Mouse (Mus musculus): ENCODE data around the gene Anxa6. TPM values are rescaled to one million over a fixed set of nuclear protein-coding genes. Genes with fewer than 3 reads are reported as not detected.
A peak's percentile ranks its signal among the peaks of the same experiment; 100 is the strongest.
"Not testable (repeated sequence)": the region's sequence is repeated elsewhere in the genome, so short reads cannot be mapped to it uniquely, and the experiment has no call there.

Gene Anxa6
- total RNA-seq, 2 experiments from 2014 or later, result 181 to 222 TPM

DNA sequence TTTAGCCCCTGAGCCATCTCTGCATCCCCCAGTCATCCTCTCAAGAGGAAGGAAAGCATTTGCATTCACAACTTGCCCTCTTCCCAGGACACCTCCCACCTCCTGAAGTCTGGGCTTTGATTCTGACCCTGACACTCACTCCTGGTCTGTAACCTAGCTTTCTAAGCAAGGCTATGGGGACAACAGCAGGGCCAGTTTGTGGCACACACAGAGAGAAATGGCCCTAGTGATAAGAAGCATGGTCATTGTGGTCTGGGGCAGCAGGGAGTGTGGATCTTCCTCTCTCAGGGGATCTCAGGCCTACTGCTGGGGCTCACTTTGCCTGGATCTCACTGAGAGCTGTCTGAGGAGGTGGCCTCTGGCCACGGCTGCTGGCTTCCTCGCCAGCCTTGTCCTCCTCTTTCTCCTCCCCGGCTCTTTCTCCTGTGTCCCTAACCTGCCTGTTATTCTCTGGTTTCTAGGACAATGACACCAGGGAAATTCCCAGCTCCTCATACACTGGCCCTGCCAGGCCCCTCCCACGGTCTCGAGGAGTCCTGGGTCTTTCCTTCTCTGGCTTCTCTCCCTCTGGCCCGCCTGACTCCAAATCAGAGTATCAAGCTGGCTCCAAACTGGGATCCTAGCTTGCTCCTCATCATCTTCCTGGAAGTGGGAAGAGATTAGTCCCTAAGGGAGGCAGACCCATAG is 71.9 kb downstream of the Anxa6 start:
- DNase-seq, result peak; percentile 51

GRCm38 (mm10) chr11:54960251-54960650 is 73.0 kb downstream of the Anxa6 start:
- DNase-seq, result no peak

GRCm38 (mm10) chr11:54958571-54959073 is 74.6 kb downstream of the Anxa6 start:
- no peak for DNase-seq

GRCm38 (mm10) chr11:54957708-54958107 is 75.5 kb downstream of the Anxa6 start:
- DNase-seq, result not testable (repeated sequence)

GRCm38 (mm10) chr11:54956912-54957311 is 76.3 kb downstream of the Anxa6 start:
- DNase-seq, result no peak

GRCm38 (mm10) chr11:54955735-54956480 is 77.3 kb downstream of the Anxa6 start:
- peak; percentile 99 for DNase-seq

GRCm38 (mm10) chr11:54955400-54955734 is 77.9 kb downstream of the Anxa6 start:
- DNase-seq, result not testable (repeated sequence)

GRCm38 (mm10) chr11:54954716-54955115 is 78.5 kb downstream of the Anxa6 start:
- no peak for DNase-seq

DNA sequence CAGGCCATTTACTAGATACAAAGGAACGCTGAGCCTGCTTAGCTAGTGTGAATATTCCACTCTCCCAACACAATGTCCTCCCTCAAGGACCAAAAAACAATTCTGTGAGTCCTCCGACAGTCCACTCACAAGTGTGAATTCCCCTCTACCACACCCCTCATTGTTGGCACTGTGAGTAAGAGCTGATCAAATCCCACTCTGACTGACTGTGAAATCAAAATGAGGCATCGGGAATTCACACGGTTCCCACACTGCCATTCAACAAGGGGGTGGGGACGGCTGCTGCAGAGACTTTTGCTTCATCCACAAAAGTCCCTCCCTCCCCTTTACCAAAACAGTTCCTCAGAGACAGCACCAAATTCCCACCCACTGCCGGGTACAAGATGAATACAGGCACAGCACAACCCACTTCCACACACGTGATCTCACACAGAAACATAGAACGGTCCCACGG is 79.2 kb downstream of the Anxa6 start:
- no peak for DNase-seq

- no peak for DNase-seq
Observed at GRCm38 (mm10) chr11:54952651-54953050, 80.6 kb downstream of the Anxa6 start.

DNA sequence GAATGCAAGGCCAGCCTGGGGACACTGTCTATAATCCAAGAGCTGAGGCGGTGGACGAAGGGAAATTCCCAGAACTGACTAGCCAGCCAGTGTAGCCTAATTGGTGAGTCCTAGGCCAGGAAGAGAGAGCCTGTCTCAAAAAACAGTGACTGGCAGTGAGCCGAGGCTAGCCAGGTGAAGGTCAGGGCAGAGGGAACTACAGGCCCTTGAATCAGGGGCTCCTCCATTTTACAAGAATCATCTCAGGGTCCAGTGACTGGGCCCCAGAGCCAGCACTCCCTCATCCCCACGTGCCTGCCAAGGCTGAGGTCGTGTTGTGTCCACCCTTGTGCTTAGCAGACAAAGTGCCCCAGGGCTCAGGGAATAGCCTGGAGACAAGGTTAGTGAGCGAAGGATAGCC is 82.6 kb downstream of the Anxa6 start:
- DNase-seq, result no peak

GRCm38 (mm10) chr11:54949717-54950116 is 83.5 kb downstream of the Anxa6 start:
- no peak for DNase-seq

- no peak for DNase-seq
Observed at GRCm38 (mm10) chr11:54944702-54945101, 88.5 kb downstream of the Anxa6 start.

GRCm38 (mm10) chr11:54940056-54940455 is 93.2 kb downstream of the Anxa6 start:
- DNase-seq, result peak; percentile 76

- DNase-seq, result no peak
Observed at GRCm38 (mm10) chr11:54939501-54939900, 93.7 kb downstream of the Anxa6 start.

GRCm38 (mm10) chr11:54936771-54937140 is 96.5 kb downstream of the Anxa6 start:
- no peak for DNase-seq

GRCm38 (mm10) chr11:54936035-54936770 is 97.0 kb downstream of the Anxa6 start:
- DNase-seq, result peak; percentile 79

DNA sequence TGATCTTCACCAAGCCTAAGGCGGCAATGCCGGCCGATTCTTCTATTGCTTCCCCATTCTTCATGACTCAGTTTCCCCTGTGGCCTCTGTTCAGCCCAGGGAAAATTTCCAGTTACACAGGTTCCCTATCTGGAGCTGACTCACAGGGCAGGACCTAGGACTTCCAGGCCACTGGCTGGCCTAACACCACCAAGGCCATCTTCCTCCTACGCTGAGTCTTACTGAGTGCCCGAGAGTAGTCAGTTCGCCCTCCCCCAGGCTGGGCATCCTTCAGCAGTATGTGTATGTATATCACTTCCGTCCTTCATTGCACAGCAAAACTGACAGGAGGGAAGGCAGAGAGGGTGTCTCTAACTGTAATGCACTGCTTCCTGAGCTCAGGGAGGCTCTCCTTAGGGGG is 99.0 kb downstream of the Anxa6 start:
- no peak for DNase-seq

DNA sequence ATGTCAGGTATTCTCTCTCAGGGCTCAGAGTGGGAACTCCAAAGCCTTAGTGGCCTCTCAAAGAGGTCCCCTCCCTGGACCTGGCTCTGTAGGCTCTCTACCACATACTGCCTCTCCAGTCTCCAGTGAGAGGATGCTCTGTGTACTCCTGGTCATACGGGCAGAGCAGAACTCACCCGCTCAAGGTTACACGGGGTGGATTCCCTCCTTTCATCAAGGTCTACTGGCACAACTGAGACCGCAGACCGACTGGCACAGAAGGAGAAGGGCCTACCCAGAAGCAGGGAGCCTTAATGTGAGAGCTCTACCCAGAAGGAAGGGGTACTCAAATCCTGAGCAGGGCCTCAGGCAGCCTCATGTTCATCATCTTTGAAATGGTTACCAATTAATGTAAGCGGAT is 100.7 kb downstream of the Anxa6 start:
- no peak for DNase-seq

DNA sequence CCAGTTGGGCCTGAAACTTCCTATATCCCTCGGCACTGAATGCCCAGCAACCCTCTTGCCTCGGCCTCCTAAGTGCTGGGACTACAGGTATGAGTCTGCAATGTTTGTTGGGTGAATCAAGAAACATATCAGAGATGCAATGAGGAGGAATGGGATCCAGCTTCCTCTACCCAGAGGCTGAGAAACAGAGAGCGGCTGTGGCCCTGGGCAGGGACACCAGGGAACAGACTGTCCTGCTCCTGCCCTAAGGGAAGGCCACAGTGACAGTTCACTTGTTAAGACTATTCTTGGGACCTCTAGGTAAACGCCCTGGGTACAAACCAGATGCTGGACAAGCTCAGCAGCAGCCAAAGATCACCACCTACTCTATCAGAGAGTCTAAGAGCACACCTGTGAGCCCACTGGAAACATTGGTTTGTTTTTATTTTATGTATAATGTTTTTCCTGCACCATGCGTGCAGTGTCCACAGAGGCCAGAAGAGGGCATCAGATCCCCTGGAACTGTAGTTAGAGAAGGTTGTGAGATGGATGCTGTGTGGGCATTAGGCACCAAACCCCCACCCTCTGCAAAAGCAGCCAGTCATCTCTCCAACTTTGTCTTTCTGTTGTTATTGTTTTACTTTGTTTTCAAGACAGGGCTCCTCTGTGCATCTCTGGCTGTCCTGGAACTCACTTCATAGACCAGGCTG is 101.7 kb downstream of the Anxa6 start:
- peak; percentile 75 for DNase-seq

DNA sequence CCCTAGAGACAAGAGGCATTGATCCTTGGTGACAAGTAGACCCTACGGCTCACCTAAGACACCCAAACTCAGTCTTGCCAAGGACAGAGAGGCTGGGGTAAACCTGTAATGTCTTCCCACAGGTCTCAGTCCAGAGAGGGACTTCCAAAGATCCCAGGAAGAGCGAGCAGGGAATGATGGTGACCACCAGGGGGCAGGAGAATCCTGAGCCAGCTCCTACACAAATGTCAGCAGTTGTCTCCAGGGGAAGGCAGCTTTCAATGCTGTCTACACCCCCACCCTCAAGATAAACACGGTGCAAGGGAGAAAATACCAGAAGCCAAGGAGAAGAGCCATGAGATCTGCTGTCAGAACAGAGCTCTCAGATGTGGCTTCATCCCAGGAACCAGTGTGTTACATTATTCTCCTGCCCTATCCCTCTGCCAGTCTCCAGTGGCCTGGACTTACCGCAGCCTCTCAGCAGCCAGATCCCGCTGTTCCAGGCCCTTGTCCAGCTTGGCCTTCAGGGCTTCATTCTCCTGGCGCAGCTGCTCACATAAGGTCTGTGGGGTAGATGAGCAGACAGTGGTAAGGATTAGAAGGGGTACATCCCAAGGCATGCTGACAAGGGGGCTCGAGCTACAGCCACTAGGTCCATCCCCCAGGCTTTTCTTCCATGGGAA is 102.8 kb downstream of the Anxa6 start:
- DNase-seq, result peak; percentile 67

GRCm38 (mm10) chr11:54929744-54930143 is 103.5 kb downstream of the Anxa6 start:
- DNase-seq, result no peak
